In the genomic region with DNA sequence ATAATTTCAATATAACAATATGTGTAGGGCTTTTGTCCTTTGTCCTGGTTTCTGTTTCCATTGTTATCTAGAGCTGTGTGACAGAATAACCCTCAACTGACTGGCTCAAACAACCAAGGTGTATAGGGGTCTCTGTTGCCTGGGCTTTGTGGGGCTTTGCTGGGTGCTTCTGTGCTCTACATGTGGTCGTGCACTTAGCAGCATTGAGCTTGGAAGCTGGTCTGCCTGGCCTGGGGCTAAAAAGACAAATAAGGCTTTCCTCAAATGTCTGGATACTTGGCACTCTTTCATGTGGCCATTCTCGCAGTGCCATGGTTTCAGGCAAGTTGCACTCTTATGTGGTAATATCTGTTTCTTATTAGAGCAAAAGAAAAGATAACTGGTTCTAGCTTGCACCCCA, we compare ENCODE assay signal across 16 mouse cellular contexts.
DNase-seq lines count a peak whose midpoint lies in the region; ATAC-seq lines count a peak whose summit lies in the region.
"Had no signal": no experiment of that assay in that cellular context is flagged by ENCODE, and none has a peak within 500 bp of the region (broad histone marks: within the 10 kb centered on the region; RNA-seq: fewer than 3 reads in every experiment).

No protein-coding gene starts in this region.

- H3K27me3 ChIP-seq in forebrain, embryonic 16.5 days (replicated peaks; ENCODE audit: control insufficient read depth, insufficient read depth, low read length): no peaks in the 10 kb centered on the region
- H3K27me3 ChIP-seq in midbrain, embryonic 13.5 days: no peaks in the 10 kb centered on the region
- H3K27me3 ChIP-seq: liver, embryonic 15.5 days had no signal

- no peak overlapping the region for H3K4me3 ChIP-seq in forebrain, embryonic 16.5 days (replicated peaks; ENCODE audit: low read length)
- H3K4me3 ChIP-seq in midbrain, embryonic 13.5 days (replicated peaks): no peak overlapping the region
- H3K4me3 ChIP-seq: heart, adult 2 months; liver, embryonic 15.5 days had no signal

- H3K4me1 ChIP-seq in forebrain, embryonic 16.5 days (replicated peaks; ENCODE audit: control insufficient read depth, insufficient read depth, low read length): peaks cover 8% of the 10 kb centered on the region
- H3K4me1 ChIP-seq in midbrain, embryonic 13.5 days (replicated peaks): peaks cover 9% of the 10 kb centered on the region
- H3K4me1 ChIP-seq: liver, embryonic 15.5 days had no signal

- no peak overlapping the region for H3K9ac ChIP-seq in forebrain, embryonic 16.5 days (replicated peaks; ENCODE audit: low read depth, low read length)
- no peak overlapping the region for H3K9ac ChIP-seq in midbrain, embryonic 13.5 days (replicated peaks)
- H3K9ac ChIP-seq: liver, embryonic 15.5 days had no signal

- H3K4me2 ChIP-seq in forebrain, embryonic 16.5 days (ENCODE audit: low read length): no peak overlapping the region
- no peak overlapping the region for H3K4me2 ChIP-seq in midbrain, embryonic 13.5 days (replicated peaks)
- H3K4me2 ChIP-seq: liver, embryonic 15.5 days had no signal

- 16% methylated on average over 2 of the region's 2 CpGs for WGBS in forebrain, embryonic 16.5 days
- 48% methylated on average over 2 of the region's 2 CpGs for WGBS in midbrain, embryonic 13.5 days

- intact Hi-C loops in heart, postnatal 36 days (cut with DNase I): no loop called here

- peak; percentile 88 for ATAC-seq in forebrain, embryonic 16.5 days
- peak; percentile 73 for ATAC-seq in midbrain, embryonic 13.5 days
- ATAC-seq: intestine, postnatal 0 days had no signal

- peak overlapping the region; percentile 96 for H3K27ac ChIP-seq in forebrain, embryonic 16.5 days (ENCODE audit: low read length)
- peak overlapping the region; percentile 87 for H3K27ac ChIP-seq in midbrain, embryonic 13.5 days
- H3K27ac ChIP-seq: heart, adult 2 months; liver, embryonic 15.5 days had no signal

- H3K9me3 ChIP-seq in forebrain, embryonic 16.5 days (ENCODE audit: control insufficient read depth, low read length): no peaks in the 10 kb centered on the region
- H3K9me3 ChIP-seq in midbrain, embryonic 13.5 days: no peaks in the 10 kb centered on the region
- H3K9me3 ChIP-seq: liver, embryonic 15.5 days had no signal

- no peaks in the 10 kb centered on the region for H3K36me3 ChIP-seq in forebrain, embryonic 16.5 days (ENCODE audit: control insufficient read depth, insufficient read depth)
- no peaks in the 10 kb centered on the region for H3K36me3 ChIP-seq in midbrain, embryonic 13.5 days
- H3K36me3 ChIP-seq: liver, embryonic 15.5 days had no signal

- peak; percentile 7 for DNase-seq in embryo, embryonic 10 days (ENCODE audit: low spot score)
- DNase-seq in embryo, embryonic 9.5 days (ENCODE audit: extremely low spot score): no peak
- DNase-seq in 3T3-L1 (ENCODE audit: low read depth, low spot score): peak; percentile 29
- no peak for DNase-seq in heart, postnatal 36 days
- no peak for DNase-seq in right cerebral cortex, postnatal 14 days
- DNase-seq in spleen, postnatal 10 days (ENCODE audit: low spot score in 2 of 2): no peak
- DNase-seq: cerebellum, adult 9-10 months; heart, adult 2 months; heart, postnatal 10 days; kidney, postnatal 10 days; spleen, adult 18-20 months; thymus, postnatal 4 days had no signal

Comparison
In these comparisons a context has a peak if more than half of its experiments do, and no peak if none do; other contexts are left out.
1. DNase-seq: peak in embryo, embryonic 10 days (single experiment) and 3T3-L1 (single experiment); none in embryo, embryonic 9.5 days (single experiment), heart, postnatal 36 days (0 of 2), right cerebral cortex, postnatal 14 days (single experiment) and spleen, postnatal 10 days (0 of 2).